Mouse (Mus musculus): ENCODE data around the gene Sos2. TPM values are rescaled to one million over a fixed set of nuclear protein-coding genes. Genes with fewer than 3 reads are reported as not detected.

Sos2 gene
- 77.1 and 83.1 TPM in 2 replicates for total RNA-seq (2017)

GRCm38 (mm10) chr12:69681566-69682061, at the start of gene Sos2:
Gene Sos2, minus strand, starts transcription at chr12:69681852.
- ATAC-seq (ENCODE audit: extremely low read depth, insufficient number of reproducible peaks, low FRiP score, poor library complexity, severe bottlenecking), result no peak

- ATAC-seq (ENCODE audit: extremely low read depth, insufficient number of reproducible peaks, low FRiP score, poor library complexity, severe bottlenecking), result no peak
These were observed 48.7 kb upstream of the Sos2 start for GRCm38 (mm10) chr12:69730306-69730705.

- ATAC-seq (ENCODE audit: extremely low read depth, insufficient number of reproducible peaks, low FRiP score, poor library complexity, severe bottlenecking), result no peak
These were observed 47.6 kb upstream of the Sos2 start for GRCm38 (mm10) chr12:69729246-69729645.

- ATAC-seq (ENCODE audit: extremely low read depth, insufficient number of reproducible peaks, low FRiP score, poor library complexity, severe bottlenecking), result peak; percentile 96
These were observed 43.2 kb upstream of the Sos2 start, which contains the start of the genes L2hgdh and Atp5s for GRCm38 (mm10) chr12:69724711-69725460. Gene L2hgdh, minus strand, starts transcription at chr12:69724873. Gene Atp5s, plus strand, starts transcription at chr12:69724950.

- ATAC-seq (ENCODE audit: extremely low read depth, insufficient number of reproducible peaks, low FRiP score, poor library complexity, severe bottlenecking), result no peak
These were observed 42.5 kb upstream of the Sos2 start for GRCm38 (mm10) chr12:69724018-69724710.

GRCm38 (mm10) chr12:69723376-69723775, 41.7 kb upstream of the Sos2 start:
- ATAC-seq (ENCODE audit: extremely low read depth, insufficient number of reproducible peaks, low FRiP score, poor library complexity, severe bottlenecking), result no peak

- no peak for ATAC-seq (ENCODE audit: extremely low read depth, insufficient number of reproducible peaks, low FRiP score, poor library complexity, severe bottlenecking)
These were observed 41.2 kb upstream of the Sos2 start for GRCm38 (mm10) chr12:69722857-69723256.

- ATAC-seq (ENCODE audit: extremely low read depth, insufficient number of reproducible peaks, low FRiP score, poor library complexity, severe bottlenecking), result no peak
These were observed 32.0 kb upstream of the Sos2 start for GRCm38 (mm10) chr12:69713628-69714027.

GRCm38 (mm10) chr12:69704799-69705458, 23.3 kb upstream of the Sos2 start:
- ATAC-seq (ENCODE audit: extremely low read depth, insufficient number of reproducible peaks, low FRiP score, poor library complexity, severe bottlenecking), result no peak

- no peak for ATAC-seq (ENCODE audit: extremely low read depth, insufficient number of reproducible peaks, low FRiP score, poor library complexity, severe bottlenecking)
These were observed 16.7 kb upstream of the Sos2 start for GRCm38 (mm10) chr12:69698352-69698751.

- ATAC-seq (ENCODE audit: extremely low read depth, insufficient number of reproducible peaks, low FRiP score, poor library complexity, severe bottlenecking), result peak; percentile 74; the same call in 1 of the 2 replicates
These were observed 15.1 kb upstream of the Sos2 start for GRCm38 (mm10) chr12:69696746-69697145.

- ATAC-seq (ENCODE audit: extremely low read depth, insufficient number of reproducible peaks, low FRiP score, poor library complexity, severe bottlenecking), result no peak
These were observed 11.8 kb upstream of the Sos2 start for GRCm38 (mm10) chr12:69693471-69693870.

GRCm38 (mm10) chr12:69690714-69691113, 9.1 kb upstream of the Sos2 start:
- no peak for ATAC-seq (ENCODE audit: extremely low read depth, insufficient number of reproducible peaks, low FRiP score, poor library complexity, severe bottlenecking)

GRCm38 (mm10) chr12:69689094-69689493, 7.4 kb upstream of the Sos2 start:
- ATAC-seq (ENCODE audit: extremely low read depth, insufficient number of reproducible peaks, low FRiP score, poor library complexity, severe bottlenecking), result no peak

GRCm38 (mm10) chr12:69688368-69688767, 6.7 kb upstream of the Sos2 start:
- ATAC-seq (ENCODE audit: extremely low read depth, insufficient number of reproducible peaks, low FRiP score, poor library complexity, severe bottlenecking), result no peak

- peak; percentile 83 for ATAC-seq (ENCODE audit: extremely low read depth, insufficient number of reproducible peaks, low FRiP score, poor library complexity, severe bottlenecking)
These were observed 1.9 kb upstream of the Sos2 start for GRCm38 (mm10) chr12:69683537-69683936.

GRCm38 (mm10) chr12:69682788-69683419, 1.3 kb upstream of the Sos2 start:
- no peak for ATAC-seq (ENCODE audit: extremely low read depth, insufficient number of reproducible peaks, low FRiP score, poor library complexity, severe bottlenecking)

GRCm38 (mm10) chr12:69682065-69682787, 574 bp upstream of the Sos2 start:
- peak; percentile 35 for ATAC-seq (ENCODE audit: extremely low read depth, insufficient number of reproducible peaks, low FRiP score, poor library complexity, severe bottlenecking)
